Mouse (Mus musculus) hindbrain, embryonic 15.5 days (tissue): ENCODE data around the gene Vil1. TPM values are rescaled to one million over a fixed set of nuclear protein-coding genes. Genes with fewer than 3 reads are reported as not detected.

Experiments
- ATAC-seq: fragments of 200-750 bp; cut with Nextera tagmentation; 2 replicates; pipeline ENCODE4 v1.8.0; 2017; ENCODE audit warnings: low read depth, moderate number of reproducible peaks, moderate TSS enrichment; ENCODE audit not compliant: low FRiP score
- H3K27ac ChIP-seq: fragments of 300-500 bp; sonication (generic); replicated peaks from 2 replicates; pipeline ENCODE4 v1.5.1; 2015; ENCODE audit warnings: mild to moderate bottlenecking, inconsistent platforms
- H3K27me3 ChIP-seq: fragments of 300-500 bp; sonication (generic); 2 replicates; pipeline ENCODE4 v1.6.1; 2015; ENCODE audit warnings: control low read depth, inconsistent platforms
- H3K36me3 ChIP-seq: fragments of 300-500 bp; sonication (generic); 2 replicates; pipeline ENCODE4 v1.6.1; 2015; ENCODE audit warnings: control low read depth, inconsistent platforms
- H3K4me1 ChIP-seq: fragments of 300-500 bp; sonication (generic); replicated peaks from 2 replicates; pipeline ENCODE4 v1.6.1; 2015; ENCODE audit warnings: control low read depth, inconsistent platforms
- H3K4me2 ChIP-seq: fragments of 300-500 bp; sonication (generic); 2 replicates; pipeline ENCODE4 v1.6.1; 2015; ENCODE audit warnings: moderate library complexity, mild to moderate bottlenecking, inconsistent platforms
- H3K4me3 ChIP-seq: fragments of 300-500 bp; sonication (generic); 2 replicates; pipeline ENCODE4 v1.5.1; 2015; ENCODE audit warnings: mild to moderate bottlenecking, inconsistent platforms
- H3K9ac ChIP-seq: fragments of 300-500 bp; sonication (generic); 2 replicates; pipeline ENCODE4 v1.6.1; 2015; ENCODE audit warnings: inconsistent platforms
- H3K9me3 ChIP-seq: fragments of 300-500 bp; sonication (generic); 2 replicates; pipeline ENCODE4 v1.6.1; 2016; ENCODE audit warnings: control low read depth, inconsistent platforms
- WGBS: fragments of 180-500 bp; shearing (Covaris S2); methylation state at CpG from one replicate; pipeline ENCODE4 v1.1.7; 2015; 5-methylcytosine and 5-hydroxymethylcytosine counted together
- polyA plus RNA-seq: library from polyadenylated mRNA; unstranded; fragments of >200 nt; fragmentation: Nextera tagmentation; extraction: Ambion mirVana; gene quantifications from 2 replicates; pipeline ENCODE4 v1.2.1, GENCODE M21; 2015

Vil1 gene
- 0.12 and 0.24 TPM in 2 replicates for polyA plus RNA-seq

- Histone ChIP-seq H3K9ac (no peak within 1 kb of the TSS), H3K9me3 (no peaks in the 10 kb centered on the region), H3K4me3 (no peak within 1 kb of the TSS), H3K27me3 (no peaks in the 10 kb centered on the region), H3K36me3 (no peaks in the 10 kb centered on the region), H3K4me1 (no peaks in the 10 kb centered on the region), H3K27ac (no peak within 1 kb of the TSS), H3K4me2 (no peak within 1 kb of the TSS)
- ATAC-seq: no peak
- WGBS: 60% methylated on average over 11 of the region's 15 CpGs
These were observed at the start of gene Vil1 for GRCm38 (mm10) chr1:74408589-74409504. TSS of gene Vil1 (plus strand) at chr1:74409376.

- Histone ChIP-seq H3K27me3 (no peaks in the 10 kb centered on the region), H3K27ac (no peak overlapping the region), H3K4me1 (no peaks in the 10 kb centered on the region), H3K9ac (no peak overlapping the region), H3K4me2 (no peak overlapping the region), H3K4me3 (no peak overlapping the region), H3K9me3 (no peaks in the 10 kb centered on the region), H3K36me3 (no peaks in the 10 kb centered on the region)
- no peak for ATAC-seq
- WGBS: 92% methylated on average over 5 of the region's 5 CpGs
These were observed 49.1 kb upstream of the Vil1 start for GRCm38 (mm10) chr1:74359952-74360517.

GRCm38 (mm10) chr1:74361812-74362211, 47.4 kb upstream of the Vil1 start, which contains the start of gene Catip:
TSS of gene Catip (plus strand) at chr1:74362108.
- Histone ChIP-seq H3K4me1 (no peaks in the 10 kb centered on the region), H3K36me3 (no peaks in the 10 kb centered on the region), H3K9me3 (no peaks in the 10 kb centered on the region), H3K4me3 (no peak within 1 kb of the TSS), H3K9ac (no peak within 1 kb of the TSS), H3K4me2 (no peak within 1 kb of the TSS), H3K27me3 (no peaks in the 10 kb centered on the region), H3K27ac (no peak within 1 kb of the TSS)
- 0% methylated on average over 2 of the region's 2 CpGs for WGBS
- ATAC-seq: peak; percentile 72

GRCm38 (mm10) chr1:74362325-74363229, 46.6 kb upstream of the Vil1 start:
- Histone ChIP-seq H3K36me3 (no peaks in the 10 kb centered on the region), H3K4me1 (no peaks in the 10 kb centered on the region), H3K9me3 (no peaks in the 10 kb centered on the region), H3K27ac (no peak overlapping the region), H3K4me2 (no peak overlapping the region), H3K4me3 (no peak overlapping the region), H3K9ac (no peak overlapping the region), H3K27me3 (no peaks in the 10 kb centered on the region)
- ATAC-seq: 0 out of 2 replicates have a peak, but pooled peaks have one; percentile 59
- WGBS: 65% methylated on average over 17 of the region's 17 CpGs

GRCm38 (mm10) chr1:74363437-74363836, 45.7 kb upstream of the Vil1 start:
- 75% methylated on average over 5 of the region's 5 CpGs for WGBS
- ATAC-seq: no peak
- H3K4me2 ChIP-seq: no peak overlapping the region
- no peaks in the 10 kb centered on the region for H3K27me3 ChIP-seq
- no peaks in the 10 kb centered on the region for H3K36me3 ChIP-seq
- H3K27ac ChIP-seq: no peak overlapping the region
- H3K9me3 ChIP-seq: no peaks in the 10 kb centered on the region
- H3K9ac ChIP-seq: no peak overlapping the region
- H3K4me3 ChIP-seq: no peak overlapping the region
- H3K4me1 ChIP-seq: peaks cover 5% of the 10 kb centered on the region

- 83% methylated on average over 8 of the region's 8 CpGs for WGBS
- H3K9ac ChIP-seq: no peak overlapping the region
- H3K27ac ChIP-seq: no peak overlapping the region
- no peak for ATAC-seq
- no peak overlapping the region for H3K4me2 ChIP-seq
- H3K27me3 ChIP-seq: no peaks in the 10 kb centered on the region
- no peak overlapping the region for H3K4me3 ChIP-seq
- no peaks in the 10 kb centered on the region for H3K9me3 ChIP-seq
- H3K4me1 ChIP-seq: peaks cover 5% of the 10 kb centered on the region
- H3K36me3 ChIP-seq: no peaks in the 10 kb centered on the region
These were observed 44.9 kb upstream of the Vil1 start for GRCm38 (mm10) chr1:74364270-74364669.

- H3K36me3 ChIP-seq: no peaks in the 10 kb centered on the region
- peak overlapping the region; percentile 33 for H3K4me3 ChIP-seq
- H3K4me1 ChIP-seq: peaks cover 5% of the 10 kb centered on the region
- H3K27ac ChIP-seq: no peak overlapping the region
- H3K27me3 ChIP-seq: no peaks in the 10 kb centered on the region
- peak overlapping the region; percentile 63 for H3K4me2 ChIP-seq
- H3K9me3 ChIP-seq: no peaks in the 10 kb centered on the region
- WGBS: 19% methylated on average over 34 of the region's 34 CpGs
- H3K9ac ChIP-seq: peak overlapping the region; percentile 10; the same call in 1 of the 2 replicates
- ATAC-seq: peak; percentile 81
These were observed 41.1 kb upstream of the Vil1 start for GRCm38 (mm10) chr1:74367886-74368645.

GRCm38 (mm10) chr1:74370040-74370439, 39.1 kb upstream of the Vil1 start:
- Histone ChIP-seq H3K4me3 (no peak overlapping the region), H3K9ac (no peak overlapping the region), H3K9me3 (no peaks in the 10 kb centered on the region), H3K36me3 (no peaks in the 10 kb centered on the region), H3K27ac (no peak overlapping the region), H3K27me3 (no peaks in the 10 kb centered on the region), H3K4me2 (no peak overlapping the region), H3K4me1 (peaks cover 5% of the 10 kb centered on the region)
- ATAC-seq: no peak
- WGBS: 63% methylated on average over 3 of the region's 4 CpGs

- Histone ChIP-seq H3K36me3 (no peaks in the 10 kb centered on the region), H3K27me3 (no peaks in the 10 kb centered on the region), H3K4me1 (peaks cover under 1% of the 10 kb centered on the region; the same call in 1 of the 2 replicates), H3K4me2 (no peak overlapping the region), H3K9ac (no peak overlapping the region), H3K4me3 (no peak overlapping the region), H3K9me3 (no peaks in the 10 kb centered on the region), H3K27ac (no peak overlapping the region)
- no peak for ATAC-seq
- 83% methylated on average over 4 of the region's 4 CpGs for WGBS
These were observed 35.8 kb upstream of the Vil1 start for GRCm38 (mm10) chr1:74373372-74373771.

- H3K9ac ChIP-seq: no peak within 1 kb of the TSS
These were observed 34.2 kb upstream of the Vil1 start, which contains the start of gene Slc11a1 for GRCm38 (mm10) chr1:74374980-74375379. TSS of gene Slc11a1 (plus strand) at chr1:74375195.

GRCm38 (mm10) chr1:74375561-74375960, 33.6 kb upstream of the Vil1 start:
- H3K27ac ChIP-seq: no peak overlapping the region
- H3K4me2 ChIP-seq: no peak overlapping the region
- no peak for ATAC-seq
- 77% methylated on average over 10 of the region's 10 CpGs for WGBS
- H3K27me3 ChIP-seq: no peaks in the 10 kb centered on the region
- no peak overlapping the region for H3K9ac ChIP-seq
- no peak overlapping the region for H3K4me3 ChIP-seq
- H3K36me3 ChIP-seq: no peaks in the 10 kb centered on the region
- no peaks in the 10 kb centered on the region for H3K4me1 ChIP-seq
- H3K9me3 ChIP-seq: no peaks in the 10 kb centered on the region

More at GRCm38 (mm10) chr1:74374980-74375379, 34.2 kb upstream of the Vil1 start, which contains the start of gene Slc11a1:
- WGBS: 81% methylated on average over 8 of the region's 8 CpGs
- Histone ChIP-seq H3K4me3 (no peak within 1 kb of the TSS), H3K27ac (no peak within 1 kb of the TSS), H3K9me3 (no peaks in the 10 kb centered on the region), H3K27me3 (no peaks in the 10 kb centered on the region), H3K36me3 (no peaks in the 10 kb centered on the region), H3K4me1 (no peaks in the 10 kb centered on the region), H3K4me2 (no peak within 1 kb of the TSS)
- ATAC-seq: 0 out of 2 replicates have a peak, but pooled peaks have one; percentile 34
